Mouse (Mus musculus) cortical plate, adult 2 months (tissue): ENCODE measurements around the gene Lin9.

Source experiments
- CTCF ChIP-seq: fragments of 200-500 bp; IDR thresholded peaks from 2 replicates; pipeline ENCODE4 v1.5.1; 2011; ENCODE audit warnings: mild to moderate bottlenecking, control low read depth, low read length; ENCODE audit not compliant: insufficient read depth; ENCODE audit errors: extremely low read depth
- POLR2A ChIP-seq: fragments of 200-500 bp; IDR thresholded peaks from 2 replicates; pipeline ENCODE4 v1.6.1; 2011; ENCODE audit warnings: mild to moderate bottlenecking, low read length, control low read depth; ENCODE audit not compliant: insufficient read depth; ENCODE audit errors: extremely low read depth

DNA sequence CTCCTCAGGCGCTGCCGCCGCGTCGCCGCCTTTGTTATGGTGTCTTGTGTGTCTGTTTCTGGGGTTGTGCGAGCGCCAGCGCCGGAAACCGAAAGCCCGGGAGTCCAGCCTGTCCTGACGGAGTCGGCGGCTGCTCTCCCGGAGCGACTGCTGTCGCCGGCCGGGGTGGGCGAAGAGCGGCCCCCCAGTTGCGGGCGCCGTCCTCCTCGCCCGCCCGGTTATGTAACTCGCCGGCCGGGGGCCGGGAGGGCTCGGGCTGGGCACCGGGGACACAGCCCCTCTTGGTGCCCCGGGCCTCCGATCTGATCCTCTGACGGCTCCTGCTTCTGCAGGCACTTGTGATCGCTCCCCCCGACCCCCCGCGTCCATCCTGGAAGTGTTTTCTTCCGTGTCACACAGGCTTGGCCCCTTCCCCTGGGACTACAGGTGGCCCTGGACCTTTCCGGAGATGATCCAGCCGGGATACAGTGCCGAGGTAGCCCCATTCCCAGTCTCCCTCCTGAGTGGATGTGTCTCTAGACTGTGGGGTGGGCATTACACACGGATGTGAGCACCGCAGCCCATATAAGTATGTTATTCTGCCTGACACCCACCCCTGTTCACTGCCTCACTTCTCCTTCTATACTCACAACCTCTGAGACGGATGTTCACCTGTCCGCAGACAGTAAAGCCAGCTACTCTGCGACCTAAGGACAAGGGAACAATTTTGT lies 723 bp downstream of the Lin9 start:
- TF ChIP-seq CTCF (no peak), POLR2A (no peak)
